Mouse (Mus musculus): ENCODE measurements at regions not wholly inside any gene's neighbourhood (a gene's known extent, or its start where the extent isn't known, plus 50 kb on each side); places are given as distances from the start of the nearest gene placed in this dataset.

DNA sequence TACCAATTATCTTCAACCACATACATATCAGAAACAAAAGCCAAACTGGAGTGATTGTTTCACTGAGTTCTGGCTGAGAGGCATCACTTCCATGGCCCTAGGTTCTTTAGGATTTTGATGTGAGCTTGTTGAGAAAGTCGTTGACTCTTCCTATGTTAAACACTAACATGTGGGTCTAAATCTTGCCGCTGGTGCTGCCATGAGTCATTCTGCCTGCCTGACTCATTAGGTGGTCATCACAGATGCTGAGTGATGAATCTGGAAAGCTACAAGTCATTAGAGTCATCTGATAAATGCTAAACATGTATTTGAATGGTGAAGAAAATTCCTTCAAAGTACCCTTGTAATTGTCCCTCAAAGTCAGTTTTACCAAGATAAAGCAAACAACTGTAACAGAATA lies 60.4 kb upstream of the Tac1 start:
- Histone ChIP-seq H3K27ac (no peak overlapping the region), H3K4me3 (no peak overlapping the region), H3K9me3 (replicated peaks) (no peaks in the 10 kb centered on the region), H3K36me3 (ENCODE audit: poor library complexity, severe bottlenecking) (no peaks in the 10 kb centered on the region), H3K27me3 (no peaks in the 10 kb centered on the region), H3K9ac (no peak overlapping the region), H3K4me1 (no peaks in the 10 kb centered on the region), H3K4me2 (no peak overlapping the region)
- ATAC-seq, result no peak
- WGBS, result 91% methylated on average over 2 of the region's 2 CpGs

- no peak overlapping the region for H3K27ac ChIP-seq
- WGBS, result 23% methylated on average over 3 of the region's 3 CpGs
- no peak overlapping the region for H3K9ac ChIP-seq
- no peaks in the 10 kb centered on the region for H3K9me3 ChIP-seq (replicated peaks)
- H3K4me3 ChIP-seq, result no peak overlapping the region
- H3K27me3 ChIP-seq, result no peaks in the 10 kb centered on the region
- no peak for ATAC-seq
- no peaks in the 10 kb centered on the region for H3K4me1 ChIP-seq
- no peak overlapping the region for H3K4me2 ChIP-seq
- no peaks in the 10 kb centered on the region for H3K36me3 ChIP-seq (ENCODE audit: poor library complexity, severe bottlenecking)
These were observed 57.9 kb upstream of the Tac1 start for GRCm38 (mm10) chr6:7496766-7497165.

Measured in forebrain, embryonic 13.5 days (tissue).